Mouse (Mus musculus): ENCODE measurements around the gene Mettl14. TPM values are rescaled to one million over a fixed set of nuclear protein-coding genes. Genes with fewer than 3 reads are reported as not detected.

Gene Mettl14
- polyA plus RNA-seq (2014; fragmentation: Nextera tagmentation; extraction: Ambion mirVana), result 17.9 and 22.4 TPM in 2 replicates

- Histone ChIP-seq H3K36me3 (ENCODE audit: control insufficient read depth, insufficient read depth, low read length) (no peaks in the 10 kb centered on the region), H3K27ac (ENCODE audit: low read depth, low read length) (peak within 1 kb of the TSS; percentile 89), H3K9me3 (replicated peaks; ENCODE audit: control insufficient read depth, low read length) (no peaks in the 10 kb centered on the region), H3K9ac (ENCODE audit: low read depth, low read length) (peak within 1 kb of the TSS; percentile 85), H3K4me1 (ENCODE audit: control insufficient read depth, insufficient read depth, low read length) (peaks cover 7% of the 10 kb centered on the region; the same call in 1 of the 2 replicates), H3K27me3 (ENCODE audit: control insufficient read depth, insufficient read depth, low read length) (no peaks in the 10 kb centered on the region), H3K4me3 (ENCODE audit: low read depth, low read length) (peak within 1 kb of the TSS; percentile 80), H3K4me2 (peak within 1 kb of the TSS; percentile 82)
- ATAC-seq (replicated peaks; ENCODE audit: insufficient number of reproducible peaks, low FRiP score, low TSS enrichment), result peak; percentile 98
- WGBS (ENCODE audit: insufficient replicate concordance), result under 1% methylated on average over 40 of the region's 41 CpGs
Measured at GRCm38 (mm10) chr3:123385486-123386156, at the start of gene Mettl14. Gene Mettl14 (minus strand): TSS chr3:123386108.

DNA sequence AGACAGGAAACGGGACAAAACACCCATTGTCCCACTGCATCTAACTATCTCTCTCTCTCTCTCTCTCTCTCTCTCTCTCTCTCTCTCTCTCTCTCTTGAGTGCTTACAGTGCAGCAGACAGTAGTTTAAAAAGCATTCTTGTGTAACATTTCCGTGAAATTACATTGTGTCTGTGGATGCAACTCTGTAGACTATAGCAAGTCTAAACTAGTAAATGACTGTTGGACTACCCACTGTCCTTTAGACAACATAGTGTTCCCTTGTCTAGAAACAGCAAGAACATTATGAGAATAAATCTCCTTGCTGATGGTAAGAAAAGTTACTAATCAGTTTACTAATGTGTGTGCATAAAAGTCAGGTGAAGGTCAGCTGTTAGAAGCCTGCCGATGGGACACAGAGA lies 47.5 kb upstream of the Mettl14 start:
- Histone ChIP-seq H3K36me3 (ENCODE audit: control insufficient read depth, insufficient read depth, low read length) (no peaks in the 10 kb centered on the region), H3K27ac (ENCODE audit: low read depth, low read length) (no peak overlapping the region), H3K9me3 (replicated peaks; ENCODE audit: control insufficient read depth, low read length) (no peaks in the 10 kb centered on the region), H3K4me1 (ENCODE audit: control insufficient read depth, insufficient read depth, low read length) (no peaks in the 10 kb centered on the region), H3K27me3 (ENCODE audit: control insufficient read depth, insufficient read depth, low read length) (no peaks in the 10 kb centered on the region), H3K9ac (ENCODE audit: low read depth, low read length) (no peak overlapping the region), H3K4me3 (ENCODE audit: low read depth, low read length) (no peak overlapping the region), H3K4me2 (no peak overlapping the region)
- no peak for ATAC-seq (replicated peaks; ENCODE audit: insufficient number of reproducible peaks, low FRiP score, low TSS enrichment)
- WGBS (ENCODE audit: insufficient replicate concordance), result 70% methylated on average over 3 of the region's 3 CpGs

- ATAC-seq (replicated peaks; ENCODE audit: insufficient number of reproducible peaks, low FRiP score, low TSS enrichment), result no peak
- no peak overlapping the region for H3K27ac ChIP-seq (ENCODE audit: low read depth, low read length)
- no peaks in the 10 kb centered on the region for H3K27me3 ChIP-seq (ENCODE audit: control insufficient read depth, insufficient read depth, low read length)
- H3K4me2 ChIP-seq, result no peak overlapping the region
- H3K4me3 ChIP-seq (ENCODE audit: low read depth, low read length), result no peak overlapping the region
- H3K4me1 ChIP-seq (ENCODE audit: control insufficient read depth, insufficient read depth, low read length), result no peaks in the 10 kb centered on the region
- H3K9ac ChIP-seq (ENCODE audit: low read depth, low read length), result no peak overlapping the region
- no peaks in the 10 kb centered on the region for H3K9me3 ChIP-seq (replicated peaks; ENCODE audit: control insufficient read depth, low read length)
- 22% methylated on average over 5 of the region's 5 CpGs for WGBS (ENCODE audit: insufficient replicate concordance)
- no peaks in the 10 kb centered on the region for H3K36me3 ChIP-seq (ENCODE audit: control insufficient read depth, insufficient read depth, low read length)
Measured at GRCm38 (mm10) chr3:123431951-123432674, 46.2 kb upstream of the Mettl14 start.

DNA sequence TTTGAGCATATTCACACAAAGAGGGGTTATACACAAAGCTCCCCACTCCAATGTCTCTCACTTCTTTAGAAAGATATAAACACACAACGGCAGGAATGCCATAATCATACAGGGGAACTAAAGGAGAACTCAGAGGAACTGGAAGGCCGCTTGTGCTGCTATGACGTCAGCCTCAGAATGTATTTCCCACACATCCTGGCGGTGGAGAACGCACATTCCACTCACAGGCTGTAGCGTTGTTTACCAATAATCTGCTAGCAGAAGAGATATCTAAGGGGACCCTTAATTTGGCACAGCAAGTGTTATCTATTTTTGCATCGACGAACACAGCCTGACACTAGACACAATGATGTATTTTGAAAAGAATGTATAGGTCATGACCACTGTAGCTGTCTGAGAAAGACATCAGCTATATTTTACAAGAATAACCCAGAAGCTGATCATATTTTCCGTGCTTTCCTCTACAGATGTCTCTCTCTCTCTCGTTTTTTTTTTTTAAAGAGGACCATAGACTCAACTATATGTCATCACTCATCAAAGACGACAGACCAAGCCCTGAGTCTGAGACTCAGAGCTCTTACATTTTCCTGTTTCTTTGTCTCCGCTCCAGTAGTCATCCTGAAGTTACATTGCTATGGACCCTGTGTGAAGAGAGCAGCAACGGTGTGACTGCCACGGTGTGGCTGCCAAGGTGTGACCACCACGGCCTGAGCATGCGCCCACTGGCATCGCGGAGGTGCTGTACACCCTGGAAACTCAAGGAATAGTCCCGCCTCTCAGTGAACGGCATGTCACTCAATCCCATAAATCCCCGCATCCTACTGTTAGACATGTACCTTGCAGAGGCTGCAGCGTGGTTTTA lies 43.9 kb upstream of the Mettl14 start:
- Histone ChIP-seq H3K4me1 (ENCODE audit: control insufficient read depth, insufficient read depth, low read length) (no peaks in the 10 kb centered on the region), H3K4me2 (no peak overlapping the region), H3K27ac (ENCODE audit: low read depth, low read length) (no peak overlapping the region), H3K27me3 (ENCODE audit: control insufficient read depth, insufficient read depth, low read length) (no peaks in the 10 kb centered on the region), H3K36me3 (ENCODE audit: control insufficient read depth, insufficient read depth, low read length) (no peaks in the 10 kb centered on the region), H3K9me3 (replicated peaks; ENCODE audit: control insufficient read depth, low read length) (no peaks in the 10 kb centered on the region), H3K9ac (ENCODE audit: low read depth, low read length) (no peak overlapping the region), H3K4me3 (ENCODE audit: low read depth, low read length) (no peak overlapping the region)
- WGBS (ENCODE audit: insufficient replicate concordance), result 73% methylated on average over 22 of the region's 22 CpGs
- ATAC-seq (replicated peaks; ENCODE audit: insufficient number of reproducible peaks, low FRiP score, low TSS enrichment), result no peak; the same call in 1 of the 2 replicates

- no peak for ATAC-seq (replicated peaks; ENCODE audit: insufficient number of reproducible peaks, low FRiP score, low TSS enrichment)
- no peaks in the 10 kb centered on the region for H3K27me3 ChIP-seq (ENCODE audit: control insufficient read depth, insufficient read depth, low read length)
- no peaks in the 10 kb centered on the region for H3K36me3 ChIP-seq (ENCODE audit: control insufficient read depth, insufficient read depth, low read length)
- H3K4me3 ChIP-seq (ENCODE audit: low read depth, low read length), result no peak overlapping the region
- no peak overlapping the region for H3K27ac ChIP-seq (ENCODE audit: low read depth, low read length)
- 64% methylated on average over 4 of the region's 4 CpGs for WGBS (ENCODE audit: insufficient replicate concordance)
- no peak overlapping the region for H3K9ac ChIP-seq (ENCODE audit: low read depth, low read length)
- H3K4me2 ChIP-seq, result no peak overlapping the region
- H3K4me1 ChIP-seq (ENCODE audit: control insufficient read depth, insufficient read depth, low read length), result no peaks in the 10 kb centered on the region
- H3K9me3 ChIP-seq (replicated peaks; ENCODE audit: control insufficient read depth, low read length), result no peaks in the 10 kb centered on the region
Measured at GRCm38 (mm10) chr3:123428005-123428404, 42.1 kb upstream of the Mettl14 start.

DNA sequence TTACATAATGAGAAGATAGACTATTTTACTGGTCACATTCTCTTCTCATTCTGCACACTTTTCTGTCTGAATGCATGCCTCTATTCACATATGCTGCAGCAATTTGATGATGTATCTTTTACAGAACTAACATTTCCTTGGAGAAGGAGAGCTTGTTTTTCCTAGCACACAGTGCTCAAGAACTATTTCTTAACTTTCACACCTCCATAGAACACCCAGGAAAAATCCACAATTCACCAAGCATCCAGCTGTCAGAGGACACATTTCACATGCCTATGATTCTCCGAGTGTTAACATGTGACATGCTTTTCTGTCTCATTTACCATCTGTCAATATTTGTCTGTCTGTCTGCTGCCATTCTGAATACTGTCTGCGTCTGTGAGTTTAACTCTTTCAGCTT lies 39.7 kb upstream of the Mettl14 start:
- H3K4me3 ChIP-seq (ENCODE audit: low read depth, low read length), result no peak overlapping the region
- no peak for ATAC-seq (replicated peaks; ENCODE audit: insufficient number of reproducible peaks, low FRiP score, low TSS enrichment)
- 61% methylated on average over 2 of the region's 2 CpGs for WGBS (ENCODE audit: insufficient replicate concordance)
- H3K4me1 ChIP-seq (ENCODE audit: control insufficient read depth, insufficient read depth, low read length), result no peaks in the 10 kb centered on the region
- H3K9ac ChIP-seq (ENCODE audit: low read depth, low read length), result no peak overlapping the region
- no peak overlapping the region for H3K4me2 ChIP-seq
- H3K27ac ChIP-seq (ENCODE audit: low read depth, low read length), result no peak overlapping the region
- H3K9me3 ChIP-seq (replicated peaks; ENCODE audit: control insufficient read depth, low read length), result no peaks in the 10 kb centered on the region
- H3K27me3 ChIP-seq (ENCODE audit: control insufficient read depth, insufficient read depth, low read length), result no peaks in the 10 kb centered on the region
- no peaks in the 10 kb centered on the region for H3K36me3 ChIP-seq (ENCODE audit: control insufficient read depth, insufficient read depth, low read length)

GRCm38 (mm10) chr3:123413173-123413572 lies 27.3 kb upstream of the Mettl14 start:
- Histone ChIP-seq H3K4me2 (no peak overlapping the region), H3K4me1 (ENCODE audit: control insufficient read depth, insufficient read depth, low read length) (no peaks in the 10 kb centered on the region), H3K4me3 (ENCODE audit: low read depth, low read length) (no peak overlapping the region), H3K9ac (ENCODE audit: low read depth, low read length) (no peak overlapping the region), H3K9me3 (replicated peaks; ENCODE audit: control insufficient read depth, low read length) (no peaks in the 10 kb centered on the region), H3K27ac (ENCODE audit: low read depth, low read length) (no peak overlapping the region), H3K27me3 (ENCODE audit: control insufficient read depth, insufficient read depth, low read length) (no peaks in the 10 kb centered on the region), H3K36me3 (ENCODE audit: control insufficient read depth, insufficient read depth, low read length) (no peaks in the 10 kb centered on the region)
- 76% methylated on average over 5 of the region's 5 CpGs for WGBS (ENCODE audit: insufficient replicate concordance)
- no peak for ATAC-seq (replicated peaks; ENCODE audit: insufficient number of reproducible peaks, low FRiP score, low TSS enrichment)

GRCm38 (mm10) chr3:123411821-123412578 lies 26.1 kb upstream of the Mettl14 start:
- Histone ChIP-seq H3K4me3 (ENCODE audit: low read depth, low read length) (no peak overlapping the region), H3K9me3 (replicated peaks; ENCODE audit: control insufficient read depth, low read length) (no peaks in the 10 kb centered on the region), H3K4me2 (no peak overlapping the region), H3K27me3 (ENCODE audit: control insufficient read depth, insufficient read depth, low read length) (no peaks in the 10 kb centered on the region), H3K36me3 (ENCODE audit: control insufficient read depth, insufficient read depth, low read length) (no peaks in the 10 kb centered on the region), H3K9ac (ENCODE audit: low read depth, low read length) (no peak overlapping the region), H3K4me1 (ENCODE audit: control insufficient read depth, insufficient read depth, low read length) (no peaks in the 10 kb centered on the region), H3K27ac (ENCODE audit: low read depth, low read length) (no peak overlapping the region)
- 69% methylated on average over 6 of the region's 6 CpGs for WGBS (ENCODE audit: insufficient replicate concordance)
- no peak for ATAC-seq (replicated peaks; ENCODE audit: insufficient number of reproducible peaks, low FRiP score, low TSS enrichment)
